Mouse (Mus musculus): ENCODE results near the gene Ankrd55. TPM values are rescaled to one million over a fixed set of nuclear protein-coding genes. Genes with fewer than 3 reads are reported as not detected.

The Ankrd55 gene
- total and polyA plus RNA-seq, 3 experiments: 0.57 to 1.6 (median 0.64) TPM

DNA sequence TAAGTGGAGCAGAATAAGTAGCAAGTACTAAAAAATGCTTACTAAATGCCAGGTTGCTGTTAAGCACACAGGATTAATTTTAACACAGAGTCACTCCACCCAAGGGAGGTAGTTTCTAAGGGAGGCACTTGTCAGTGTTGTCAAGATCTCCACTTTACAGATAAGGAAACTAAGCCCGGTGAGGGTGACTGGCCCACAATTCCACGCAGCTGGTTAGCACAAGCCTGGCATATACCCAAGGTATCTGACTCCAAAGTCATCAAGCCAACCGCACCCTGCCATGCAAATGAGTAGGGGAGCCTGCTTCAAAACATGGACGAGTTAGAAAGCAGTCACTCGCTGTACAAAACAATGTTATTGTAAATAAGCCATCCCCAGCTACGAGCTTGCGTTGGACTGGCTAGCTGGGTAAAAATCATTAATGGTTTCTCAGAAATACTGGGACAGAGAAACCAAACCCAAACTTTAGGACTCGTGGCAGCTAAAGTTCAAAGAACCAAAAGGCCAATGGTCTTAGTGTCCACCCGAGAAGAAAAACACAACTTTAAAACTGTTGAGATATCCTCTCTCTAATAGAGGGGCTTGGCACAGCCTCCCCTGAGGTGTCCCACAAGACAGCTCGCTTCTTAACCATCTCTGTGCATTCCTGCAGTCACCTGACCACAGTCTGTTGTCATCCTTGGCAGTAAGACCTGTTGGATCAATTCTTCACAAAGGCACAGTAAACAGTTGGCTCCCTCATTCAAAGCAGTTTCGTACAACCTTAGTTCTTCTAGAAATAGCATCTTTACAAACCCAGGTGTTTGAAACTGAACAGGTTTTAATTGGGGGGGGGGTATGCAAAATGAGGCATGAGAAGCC is 28.6 kb downstream of the Ankrd55 start:
- peak in 1 of 2 experiments; percentile 28 for DNase-seq
- TF ChIP-seq POLR2A (IDR thresholded peaks at IDR 0.05; ENCODE audit: insufficient read depth, low read depth, low read length): no peak
- intact Hi-C loops (cut with DNase I): no loop called here

GRCm38 (mm10) chr13:112318124-112318523 is 29.9 kb downstream of the Ankrd55 start:
- no peak for TF ChIP-seq CTCF (IDR thresholded peaks at IDR 0.05)
- TF ChIP-seq EP300 (IDR thresholded peaks at IDR 0.05; ENCODE audit: insufficient read depth, low read depth, low read length): no peak
- no peak for TF ChIP-seq POLR2A (IDR thresholded peaks at IDR 0.05; ENCODE audit: insufficient read depth, low read depth, low read length)
- intact Hi-C loops (cut with DNase I): no loop called here
- Histone ChIP-seq H3K36me3 (ENCODE audit: control insufficient read depth, insufficient read depth, low read length) (no peaks in the 10 kb centered on the region), H3K4me3 (no peak overlapping the region), H3K9ac (ENCODE audit: low read depth, low read length) (no peak overlapping the region), H3K27me3 (ENCODE audit: control insufficient read depth, insufficient read depth, low read length) (no peaks in the 10 kb centered on the region), H3K4me1 (ENCODE audit: control insufficient read depth, insufficient read depth, low read length) (no peaks in the 10 kb centered on the region), H3K79me2 (replicated peaks; ENCODE audit: control insufficient read depth, insufficient read depth, low read length) (no peaks in the 10 kb centered on the region), H3K27ac (no peak overlapping the region)
- 84% methylated on average over 8 of the region's 8 CpGs for WGBS
- no peak for DNase-seq

More for the DNA sequence above, 28.6 kb downstream of the Ankrd55 start:
- Histone ChIP-seq H3K27ac (no peak overlapping the region), H3K9ac (ENCODE audit: low read depth, low read length) (no peak overlapping the region), H3K36me3 (ENCODE audit: control insufficient read depth, insufficient read depth, low read length) (no peaks in the 10 kb centered on the region), H3K4me1 (ENCODE audit: control insufficient read depth, insufficient read depth, low read length) (no peaks in the 10 kb centered on the region), H3K27me3 (ENCODE audit: control insufficient read depth, insufficient read depth, low read length) (no peaks in the 10 kb centered on the region), H3K4me3 (no peak overlapping the region), H3K79me2 (replicated peaks; ENCODE audit: control insufficient read depth, insufficient read depth, low read length) (no peaks in the 10 kb centered on the region)
- WGBS: 59% methylated on average over 11 of the region's 11 CpGs

DNA sequence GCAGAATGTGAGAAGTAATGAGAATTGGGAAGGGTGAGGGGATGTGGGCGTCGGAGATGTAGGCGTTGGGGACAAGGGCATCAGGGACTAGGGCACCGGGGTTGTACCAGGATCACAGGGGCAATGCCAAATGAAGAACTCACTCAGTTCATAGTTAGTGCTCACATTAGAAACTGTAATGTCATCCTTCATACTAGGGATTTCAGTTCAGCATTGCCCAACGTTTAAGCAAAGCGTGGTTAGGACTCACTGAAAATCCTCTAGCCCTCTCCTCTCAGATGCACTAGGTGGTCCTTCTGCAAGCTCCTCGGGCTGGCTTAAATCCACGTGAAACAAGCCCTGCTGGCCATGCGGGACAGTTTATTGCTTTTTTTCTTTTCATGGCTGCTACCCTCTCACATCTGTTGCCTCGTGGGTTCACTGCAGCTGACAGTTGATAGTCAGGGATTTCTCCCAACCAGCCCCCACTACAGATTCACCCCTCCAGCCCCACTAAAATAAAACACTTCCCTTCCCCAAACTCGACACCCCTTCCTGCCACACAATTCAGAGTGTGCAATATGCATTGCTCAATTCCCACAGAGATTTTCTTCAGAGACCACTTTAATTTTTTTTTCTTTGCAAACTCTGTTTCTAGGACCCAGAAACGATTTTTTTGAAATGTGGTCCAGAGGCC is 35.5 kb downstream of the Ankrd55 start:
- intact Hi-C loops (cut with DNase I): no loop called here
- 75% methylated on average over 12 of the region's 12 CpGs for WGBS
- Histone ChIP-seq H3K9ac (ENCODE audit: low read depth, low read length) (no peak overlapping the region), H3K79me2 (replicated peaks; ENCODE audit: control insufficient read depth, insufficient read depth, low read length) (no peaks in the 10 kb centered on the region), H3K4me1 (ENCODE audit: control insufficient read depth, insufficient read depth, low read length) (peaks cover 5% of the 10 kb centered on the region), H3K27ac (no peak overlapping the region), H3K4me3 (no peak overlapping the region), H3K27me3 (ENCODE audit: control insufficient read depth, insufficient read depth, low read length) (no peaks in the 10 kb centered on the region), H3K36me3 (ENCODE audit: control insufficient read depth, insufficient read depth, low read length) (no peaks in the 10 kb centered on the region)
- TF ChIP-seq POLR2A (IDR thresholded peaks at IDR 0.05; ENCODE audit: insufficient read depth, low read depth, low read length): no peak
- DNase-seq: no peak

GRCm38 (mm10) chr13:112325126-112325525 is 36.9 kb downstream of the Ankrd55 start:
- Histone ChIP-seq H3K79me2 (replicated peaks; ENCODE audit: control insufficient read depth, insufficient read depth, low read length) (no peaks in the 10 kb centered on the region), H3K9ac (ENCODE audit: low read depth, low read length) (no peak overlapping the region), H3K27me3 (ENCODE audit: control insufficient read depth, insufficient read depth, low read length) (no peaks in the 10 kb centered on the region), H3K27ac (no peak overlapping the region), H3K4me3 (no peak overlapping the region), H3K4me1 (ENCODE audit: control insufficient read depth, insufficient read depth, low read length) (peaks cover 5% of the 10 kb centered on the region), H3K36me3 (ENCODE audit: control insufficient read depth, insufficient read depth, low read length) (no peaks in the 10 kb centered on the region)
- DNase-seq: no peak
- no peak for TF ChIP-seq POLR2A (IDR thresholded peaks at IDR 0.05; ENCODE audit: insufficient read depth, low read depth, low read length)
- no peak for TF ChIP-seq EP300 (IDR thresholded peaks at IDR 0.05; ENCODE audit: insufficient read depth, low read depth, low read length)
- no peak for TF ChIP-seq CTCF (IDR thresholded peaks at IDR 0.05)
- WGBS: 87% methylated on average over 2 of the region's 2 CpGs
- intact Hi-C loops (cut with DNase I): no loop called here

GRCm38 (mm10) chr13:112326403-112326802 is 38.2 kb downstream of the Ankrd55 start:
- DNase-seq: no peak
- intact Hi-C loops (cut with DNase I): no loop called here
- no peak overlapping the region for H3K27ac ChIP-seq
- H3K36me3 ChIP-seq (ENCODE audit: control insufficient read depth, insufficient read depth, low read length): no peaks in the 10 kb centered on the region
- 91% methylated on average over 7 of the region's 7 CpGs for WGBS
- H3K9ac ChIP-seq (ENCODE audit: low read depth, low read length): no peak overlapping the region
- H3K4me3 ChIP-seq: no peak overlapping the region
- H3K27me3 ChIP-seq (ENCODE audit: control insufficient read depth, insufficient read depth, low read length): no peaks in the 10 kb centered on the region
- H3K4me1 ChIP-seq (ENCODE audit: control insufficient read depth, insufficient read depth, low read length): peaks cover 5% of the 10 kb centered on the region
- TF ChIP-seq POLR2A (IDR thresholded peaks at IDR 0.05; ENCODE audit: insufficient read depth, low read depth, low read length): no peak
- TF ChIP-seq EP300 (IDR thresholded peaks at IDR 0.05; ENCODE audit: insufficient read depth, low read depth, low read length): no peak
- TF ChIP-seq CTCF (IDR thresholded peaks at IDR 0.05): no peak
- H3K79me2 ChIP-seq (replicated peaks; ENCODE audit: control insufficient read depth, insufficient read depth, low read length): no peaks in the 10 kb centered on the region

DNA sequence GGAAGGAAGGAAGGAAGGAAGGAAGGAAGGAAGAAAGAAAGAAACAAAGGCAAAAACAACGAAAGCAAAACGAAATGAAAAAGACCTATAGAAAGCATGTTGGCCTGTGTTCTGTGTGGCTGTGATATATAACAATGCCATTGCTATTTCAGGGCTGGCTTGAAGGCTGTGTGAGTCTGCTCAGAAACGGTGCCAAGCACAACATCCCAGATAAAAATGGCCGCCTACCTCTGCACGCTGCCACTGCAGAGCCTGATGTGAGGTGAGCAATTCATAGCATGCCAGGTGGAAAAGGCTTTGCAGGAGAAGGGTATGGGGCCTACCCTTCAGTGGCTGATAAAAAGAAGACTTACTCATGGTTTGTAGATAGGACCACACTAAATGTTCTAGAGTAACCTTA is 38.7 kb downstream of the Ankrd55 start:
- TF ChIP-seq EP300 (IDR thresholded peaks at IDR 0.05; ENCODE audit: insufficient read depth, low read depth, low read length) (no peak), CTCF (IDR thresholded peaks at IDR 0.05) (no peak), POLR2A (IDR thresholded peaks at IDR 0.05; ENCODE audit: insufficient read depth, low read depth, low read length) (no peak)
- Histone ChIP-seq H3K9ac (ENCODE audit: low read depth, low read length) (no peak overlapping the region), H3K36me3 (ENCODE audit: control insufficient read depth, insufficient read depth, low read length) (no peaks in the 10 kb centered on the region), H3K79me2 (replicated peaks; ENCODE audit: control insufficient read depth, insufficient read depth, low read length) (no peaks in the 10 kb centered on the region), H3K4me1 (ENCODE audit: control insufficient read depth, insufficient read depth, low read length) (peaks cover 5% of the 10 kb centered on the region), H3K27me3 (ENCODE audit: control insufficient read depth, insufficient read depth, low read length) (no peaks in the 10 kb centered on the region), H3K27ac (peak overlapping the region; percentile 8; the same call in 1 of the 2 replicates), H3K4me3 (no peak overlapping the region)
- WGBS: 57% methylated on average over 5 of the region's 5 CpGs
- no peak for DNase-seq
- intact Hi-C loops (cut with DNase I): no loop called here
